Mouse (Mus musculus) lung, postnatal 0 days (tissue): ENCODE results near the gene Ddx54.

Experiments
- CTCF ChIP-seq: IDR thresholded peaks from 2 replicates; pipeline ENCODE4 v1.5.1; 2016; ENCODE audit warnings: antibody characterized with exemption, mild to moderate bottlenecking
- EP300 ChIP-seq: IDR thresholded peaks from 2 replicates; pipeline ENCODE4 v1.6.1; 2016; ENCODE audit warnings: antibody characterized with exemption, mild to moderate bottlenecking, control low read depth

DNA sequence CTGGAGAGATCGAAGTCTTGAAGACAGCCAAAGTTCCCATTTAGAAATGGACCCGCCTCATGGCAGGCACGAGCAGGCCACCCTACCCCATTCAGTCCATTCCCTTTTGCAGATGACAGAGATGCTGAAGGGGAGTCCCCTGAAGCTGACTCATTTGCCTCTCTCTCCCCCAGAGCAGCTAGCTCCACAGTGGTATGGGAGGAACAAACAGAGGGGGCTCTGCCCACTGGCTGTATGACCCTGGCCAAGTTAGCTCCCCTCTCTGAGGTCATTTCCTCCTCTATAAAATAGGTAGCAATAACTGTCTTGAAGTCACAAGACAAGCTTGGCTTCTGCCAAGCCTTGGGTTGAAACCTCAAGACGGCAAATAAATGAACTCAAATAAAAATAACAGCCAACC is 29.0 kb upstream of the Ddx54 start:
- no peak for TF ChIP-seq CTCF
- TF ChIP-seq EP300: no peak
